Mouse (Mus musculus) liver, embryonic 15.5 days (tissue): ENCODE measurements around the gene Barhl1. TPM values are rescaled to one million over a fixed set of nuclear protein-coding genes. Genes with fewer than 3 reads are reported as not detected.

ENCODE experiments used
- ATAC-seq: fragments of 200-750 bp; cut with Nextera tagmentation; 2 replicates; pipeline ENCODE4 v1.8.0; 2017; ENCODE audit warnings: moderate number of reproducible peaks, mild to moderate bottlenecking, moderate library complexity; ENCODE audit not compliant: insufficient read depth
- H3K27ac ChIP-seq: fragments of 300-500 bp; sonication (generic); replicated peaks from 2 replicates; pipeline ENCODE4 v1.5.1; 2015; ENCODE audit warnings: mild to moderate bottlenecking, inconsistent platforms
- H3K27me3 ChIP-seq: fragments of 300-500 bp; sonication (generic); 2 replicates; pipeline ENCODE4 v1.6.1; 2015; ENCODE audit warnings: mild to moderate bottlenecking, inconsistent platforms
- H3K36me3 ChIP-seq: fragments of 300-500 bp; sonication (generic); replicated peaks from 2 replicates; pipeline ENCODE4 v1.6.1; 2015; ENCODE audit warnings: moderate library complexity, mild to moderate bottlenecking, inconsistent platforms
- H3K4me1 ChIP-seq: fragments of 300-500 bp; sonication (generic); replicated peaks from 2 replicates; pipeline ENCODE4 v1.6.1; 2015; ENCODE audit warnings: inconsistent platforms
- H3K4me2 ChIP-seq: fragments of 300-500 bp; sonication (generic); 2 replicates; pipeline ENCODE4 v1.6.1; 2015; ENCODE audit warnings: moderate library complexity, mild to moderate bottlenecking, inconsistent platforms
- H3K4me3 ChIP-seq: fragments of 300-500 bp; sonication (generic); replicated peaks from 2 replicates; pipeline ENCODE4 v1.5.1; 2015; ENCODE audit warnings: mild to moderate bottlenecking, inconsistent platforms
- H3K9ac ChIP-seq: fragments of 300-500 bp; sonication (generic); 2 replicates; pipeline ENCODE4 v1.6.1; 2015; ENCODE audit warnings: moderate library complexity, mild to moderate bottlenecking, inconsistent platforms
- H3K9me3 ChIP-seq: fragments of 300-500 bp; sonication (generic); replicated peaks from 2 replicates; pipeline ENCODE4 v1.6.1; 2016; ENCODE audit warnings: inconsistent platforms
- WGBS: fragments of 180-500 bp; shearing (Covaris S2); methylation state at CpG from one replicate; pipeline ENCODE4 v1.1.7; 2015; ENCODE audit warnings: mixed read lengths; ENCODE audit not compliant: insufficient replicate concordance; 5-methylcytosine and 5-hydroxymethylcytosine counted together
- polyA plus RNA-seq: library from polyadenylated mRNA; unstranded; fragments of >200 nt; fragmentation: Nextera tagmentation; extraction: Ambion mirVana; gene quantifications from 2 replicates; pipeline ENCODE4 v1.2.1, GENCODE M21; 2015

Gene Barhl1
- polyA plus RNA-seq, 1 experiment from 2014 or later = not detected

DNA sequence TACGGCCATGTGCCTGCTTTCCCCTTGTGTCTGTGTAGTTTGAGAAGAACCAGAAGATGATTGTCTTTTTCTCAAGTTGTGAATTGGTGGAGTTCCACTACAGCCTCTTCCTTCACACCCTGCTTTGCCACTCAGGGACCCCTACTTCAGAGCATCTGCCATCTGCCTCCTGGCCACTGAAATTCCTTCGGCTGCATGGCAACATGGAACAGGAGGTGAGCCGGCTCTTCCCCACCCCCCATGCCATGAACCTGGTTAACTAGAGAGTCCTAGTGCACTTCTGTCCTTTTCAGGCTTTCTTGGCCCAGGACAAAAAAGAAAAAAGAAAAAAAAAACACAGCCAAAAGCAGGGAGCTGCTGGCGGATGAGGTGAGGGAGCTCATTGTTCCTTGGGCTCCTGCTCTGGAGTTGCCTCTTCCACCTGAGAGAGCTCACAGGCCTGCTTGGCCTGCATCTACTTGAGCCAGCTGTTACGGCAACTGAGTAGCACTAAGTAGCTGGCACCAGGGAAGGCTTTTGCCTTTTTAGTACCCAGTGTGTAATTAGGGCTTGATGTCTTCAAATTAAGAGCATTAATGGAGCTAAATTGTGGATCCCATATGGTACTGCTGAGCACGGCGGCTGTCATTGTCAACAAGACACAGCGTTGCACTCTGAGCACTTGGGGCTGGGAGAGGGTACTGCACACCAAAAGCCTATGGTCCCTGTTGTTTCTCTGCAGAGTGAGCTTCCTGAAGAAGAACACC is 55.6 kb downstream of the Barhl1 start:
- no peak overlapping the region for H3K27ac ChIP-seq
- WGBS = 81% methylated on average over 8 of the region's 8 CpGs
- no peak overlapping the region for H3K4me2 ChIP-seq
- no peak for ATAC-seq
- H3K9me3 ChIP-seq = no peaks in the 10 kb centered on the region
- H3K4me3 ChIP-seq = no peak overlapping the region
- no peaks in the 10 kb centered on the region for H3K27me3 ChIP-seq
- H3K9ac ChIP-seq = no peak overlapping the region
- H3K4me1 ChIP-seq = no peaks in the 10 kb centered on the region
- peaks cover 79% of the 10 kb centered on the region for H3K36me3 ChIP-seq

GRCm38 (mm10) chr2:28859303-28859702 is 57.2 kb downstream of the Barhl1 start:
- ATAC-seq = no peak
- no peak overlapping the region for H3K4me2 ChIP-seq

More at GRCm38 (mm10) chr2:28859303-28859702, 57.2 kb downstream of the Barhl1 start:
- 62% methylated on average over 4 of the region's 4 CpGs for WGBS
- Histone ChIP-seq H3K9me3 (no peaks in the 10 kb centered on the region), H3K9ac (no peak overlapping the region), H3K27me3 (no peaks in the 10 kb centered on the region), H3K4me3 (no peak overlapping the region), H3K36me3 (peaks cover 77% of the 10 kb centered on the region), H3K27ac (no peak overlapping the region), H3K4me1 (no peaks in the 10 kb centered on the region)

Other genes with a start within 250 kb of the Barhl1 start
- gene Spaca9, start 216.9 kb downstream of the Barhl1 start, polyA plus RNA-seq = 2.5 and 2.9 TPM in 2 replicates
- 0.45 and 0.61 TPM in 2 replicates for gene Ak8, start 216.5 kb downstream of the Barhl1 start, polyA plus RNA-seq
- 5.1 and 5.2 TPM in 2 replicates for gene Gtf3c4, start 76.3 kb downstream of the Barhl1 start, polyA plus RNA-seq
- gene Ddx31, start 76.3 kb downstream of the Barhl1 start, polyA plus RNA-seq = 4.7 and 4.9 TPM in 2 replicates
- gene Cfap77, start 138.4 kb upstream of the Barhl1 start, polyA plus RNA-seq = 0.20 TPM in 1 of 2 replicates, not detected in the other
- 4.0 and 4.8 TPM in 2 replicates for gene Ttf1, start 143.6 kb upstream of the Barhl1 start, polyA plus RNA-seq
- gene Setx, start 207.5 kb upstream of the Barhl1 start, polyA plus RNA-seq = 3.3 and 3.6 TPM in 2 replicates